Comparison of ENCODE assay signal across 8 mouse cellular contexts in genomic region chr13:56702469-56703221, GRCm38 (mm10). TPM values are rescaled to one million over a fixed set of nuclear protein-coding genes. Genes with fewer than 3 reads are reported as not detected.
DNase-seq lines count a peak whose midpoint lies in the region; ATAC-seq and TF ChIP-seq lines count a peak whose summit lies in the region.

TSS of gene Smad5 (plus strand) at chr13:56703010.

- intact Hi-C loops in left cerebral cortex, adult 2 months (cut with DNase I) = loop anchor here (2.0 kb wide), 1 partner anchor 88 kb away; no protein-coding TSS in a partner anchor

- peaks cover 40% of the 10 kb centered on the region for H3K79me2 ChIP-seq in macrophage (ENCODE audit: inconsistent target)

- TF ChIP-seq CTCF in left cerebral cortex, adult 2 months (IDR thresholded peaks at IDR 0.05) = no peak

- peak within 1 kb of the TSS; percentile 66 for H3K4me3 ChIP-seq in hindbrain, embryonic 15.5 days
- peak within 1 kb of the TSS; percentile 64 for H3K4me3 ChIP-seq in left cerebral cortex, adult 2 months
- peak within 1 kb of the TSS; percentile 64 for H3K4me3 ChIP-seq in macrophage (ENCODE audit: inconsistent target)

- H3K9me3 ChIP-seq in hindbrain, embryonic 15.5 days = no peaks in the 10 kb centered on the region

- peak within 1 kb of the TSS; percentile 65 for H3K4me2 ChIP-seq in hindbrain, embryonic 15.5 days

- peak; percentile 76 for DNase-seq in T-cell, adult 2 months (ENCODE audit: low spot score)
- peak; percentile 93 to 94 for DNase-seq in cerebellum, postnatal 14 days
- DNase-seq in gastrocnemius, adult 18-20 months (ENCODE audit: low spot score) = peak; percentile 79
- DNase-seq in left cerebral cortex, adult 2 months (ENCODE audit: extremely low spot score in 1 of 2, low spot score in 2 of 2) = peak; percentile 82 to 86
- DNase-seq in retina, postnatal 7 days (ENCODE audit: low read depth, low spot score) = peak; percentile 93
- DNase-seq in urinary bladder, adult 2 months (ENCODE audit: low spot score) = peak; percentile 85

- no peaks in the 10 kb centered on the region for H3K27me3 ChIP-seq in hindbrain, embryonic 15.5 days

- peak within 1 kb of the TSS; percentile 99 for H3K27ac ChIP-seq in hindbrain, embryonic 15.5 days (replicated peaks)
- peak within 1 kb of the TSS; percentile 92 for H3K27ac ChIP-seq in left cerebral cortex, adult 2 months
- H3K27ac ChIP-seq in macrophage = no peak within 1 kb of the TSS

- peaks cover 56% of the 10 kb centered on the region for H3K4me1 ChIP-seq in hindbrain, embryonic 15.5 days (replicated peaks)

- peak; percentile 87 for ATAC-seq in hindbrain, embryonic 15.5 days (ENCODE audit: low FRiP score, low read depth)

- H3K36me3 ChIP-seq in hindbrain, embryonic 15.5 days = no peaks in the 10 kb centered on the region
- H3K36me3 ChIP-seq in macrophage (ENCODE audit: inconsistent target) = no peaks in the 10 kb centered on the region

- peak within 1 kb of the TSS; percentile 84 for H3K9ac ChIP-seq in hindbrain, embryonic 15.5 days

- 3% methylated on average over 62 of the region's 62 CpGs for WGBS in hindbrain, embryonic 15.5 days
- WGBS in macrophage (ENCODE audit: missing documents) = 9% methylated on average over 60 of the region's 62 CpGs

RNA-seq across cellular contexts. Expression of gene Smad5, which starts in this region (rescaled TPM):
- total RNA-seq in gastrocnemius, adult 18-20 months (2021) = 10 to 100 TPM; 18.2 to 24.3 TPM
- 20.2 and 20.8 TPM in 2 replicates for polyA plus RNA-seq in hindbrain, embryonic 15.5 days (2015; fragmentation: Nextera tagmentation; extraction: Ambion mirVana)
- total RNA-seq in left cerebral cortex, adult 2 months (2021) = 10 to 100 TPM; 20.6 to 24.3 TPM
- total RNA-seq in macrophage (2018; cell fraction: chromatin; rRNA removed) = 10 to 100 TPM in 24 of 26 experiments, 1 to 10 TPM in 2; 8.8 to 19.9 (median 13.2) TPM
- total RNA-seq in macrophage (2018; cell fraction: cytosol; rRNA removed) = 10 to 100 TPM in 1 of 26 experiments, 1 to 10 TPM in 25; 3.7 to 10.8 (median 6.1) TPM
- 10 to 100 TPM in 23 of 26 experiments, 1 to 10 TPM in 3; 7.9 to 28.9 (median 14.5) TPM for total RNA-seq in macrophage (2018; cell fraction: nucleus; rRNA removed)
- 5.5 to 6.8 TPM (median 6.2 TPM) in 3 replicates for polyA plus RNA-seq in macrophage (2018)
- 21.9 and 25.7 TPM in 2 replicates for polyA plus RNA-seq in urinary bladder, adult 2 months (2012; rRNA removed)
